Mouse (Mus musculus) small intestine, adult 2 months (tissue): ENCODE measurements around the gene Cdc42ep4. TPM values are rescaled to one million over a fixed set of nuclear protein-coding genes. Genes with fewer than 3 reads are reported as not detected.

ENCODE experiments used
- H3K27ac ChIP-seq: fragments of 200-500 bp; 2 replicates; pipeline ENCODE4 v1.5.1; 2012; ENCODE audit warnings: low read depth, low read length, control low read depth, inconsistent platforms; ENCODE audit not compliant: insufficient read depth
- H3K27me3 ChIP-seq: fragments of 200-500 bp; 2 replicates; pipeline ENCODE4 v1.6.1; 2012; ENCODE audit warnings: mild to moderate bottlenecking, moderate library complexity, low read length, inconsistent platforms; ENCODE audit not compliant: control insufficient read depth, insufficient read depth
- H3K36me3 ChIP-seq: fragments of 200-500 bp; 2 replicates; pipeline ENCODE4 v1.6.1; 2012; ENCODE audit warnings: mild to moderate bottlenecking, low read length, control low read depth, inconsistent platforms; ENCODE audit not compliant: control insufficient read depth, insufficient read depth
- H3K4me1 ChIP-seq: fragments of 200-500 bp; 2 replicates; pipeline ENCODE4 v1.6.1; 2012; ENCODE audit warnings: low read length, inconsistent platforms, mixed read lengths; ENCODE audit not compliant: control insufficient read depth, insufficient read depth, insufficient read length
- H3K4me3 ChIP-seq: fragments of 200-500 bp; 2 replicates; pipeline ENCODE4 v1.5.1; 2012; ENCODE audit warnings: low read depth, mild to moderate bottlenecking, control low read depth, inconsistent platforms, low read length, moderate library complexity
- CTCF ChIP-seq: fragments of 200-500 bp; IDR thresholded peaks from 2 replicates; pipeline ENCODE4 v1.5.1; 2012; ENCODE audit warnings: low read depth, mild to moderate bottlenecking, control low read depth, inconsistent platforms, low read length, moderate library complexity, mixed read lengths; ENCODE audit not compliant: insufficient replicate concordance, insufficient read length; ENCODE audit errors: extremely low read depth
- POLR2A ChIP-seq: fragments of 200-500 bp; IDR thresholded peaks from 2 replicates; pipeline ENCODE4 v1.6.1; 2012; ENCODE audit warnings: low read depth, mild to moderate bottlenecking, control low read depth, inconsistent platforms, low read length, moderate library complexity
- WGBS: fragments of 180-500 bp; shearing (Covaris S2); methylation state at CpG from one replicate; pipeline ENCODE4 v1.1.7; 2018; 5-methylcytosine and 5-hydroxymethylcytosine counted together
- polyA plus RNA-seq: library from polyadenylated mRNA; depleted of rRNA; stranded (reverse); fragments of >200 nt; gene quantifications from 2 replicates; pipeline ENCODE4 v1.2.3, GENCODE M21; 2012

The Cdc42ep4 gene
- polyA plus RNA-seq, 1 experiment = 41.4 TPM

DNA sequence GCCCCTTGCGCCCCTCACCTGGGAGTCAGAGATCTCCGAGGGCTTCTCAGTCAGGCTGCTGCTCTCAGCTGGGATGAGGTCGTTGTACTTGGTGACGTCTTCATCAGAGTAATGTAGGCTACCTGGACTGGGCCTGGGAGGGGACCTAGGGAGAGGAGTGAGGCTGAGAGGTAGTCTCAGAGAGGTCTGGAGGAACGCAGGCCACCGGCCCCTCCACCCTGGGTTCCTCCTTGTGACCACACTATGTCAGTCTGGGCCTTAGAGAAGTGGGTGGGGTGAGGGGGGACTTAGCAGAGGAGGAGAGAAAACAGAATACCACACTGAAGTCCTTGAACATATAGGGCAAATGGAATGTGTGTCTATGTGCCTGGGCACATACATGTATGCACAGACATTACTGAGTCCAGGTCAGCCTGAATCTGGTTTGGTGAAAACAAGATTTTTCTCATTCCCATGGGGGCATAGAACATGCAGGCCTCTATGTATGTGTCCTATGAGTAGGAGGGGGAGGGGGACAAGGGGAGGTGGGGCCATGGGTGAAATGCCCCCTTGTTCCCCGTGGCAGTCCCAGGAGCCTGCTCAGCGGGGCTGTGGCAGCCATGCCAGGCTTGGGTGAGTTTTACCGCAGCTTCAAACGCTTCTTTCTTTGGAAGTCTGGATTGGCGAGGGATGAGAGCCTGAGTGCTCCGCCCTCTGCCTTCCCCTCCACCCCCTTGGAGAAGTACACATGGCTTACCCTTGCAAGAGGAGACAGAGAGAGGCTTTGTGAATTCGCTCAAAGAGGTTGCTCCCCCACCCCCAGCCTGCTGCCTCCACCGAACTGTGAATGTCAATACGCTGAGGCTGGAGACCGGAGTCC lies 39.9 kb upstream of the Cdc42ep4 start:
- H3K4me1 ChIP-seq = peaks cover 4% of the 10 kb centered on the region; the same call in 1 of the 2 replicates
- TF ChIP-seq POLR2A = no peak
- TF ChIP-seq CTCF = no peak
- H3K27ac ChIP-seq = no peak overlapping the region
- H3K4me3 ChIP-seq = no peak overlapping the region
- H3K27me3 ChIP-seq = no peaks in the 10 kb centered on the region
- WGBS = 82% methylated on average over 16 of the region's 16 CpGs
- H3K36me3 ChIP-seq = no peaks in the 10 kb centered on the region

DNA sequence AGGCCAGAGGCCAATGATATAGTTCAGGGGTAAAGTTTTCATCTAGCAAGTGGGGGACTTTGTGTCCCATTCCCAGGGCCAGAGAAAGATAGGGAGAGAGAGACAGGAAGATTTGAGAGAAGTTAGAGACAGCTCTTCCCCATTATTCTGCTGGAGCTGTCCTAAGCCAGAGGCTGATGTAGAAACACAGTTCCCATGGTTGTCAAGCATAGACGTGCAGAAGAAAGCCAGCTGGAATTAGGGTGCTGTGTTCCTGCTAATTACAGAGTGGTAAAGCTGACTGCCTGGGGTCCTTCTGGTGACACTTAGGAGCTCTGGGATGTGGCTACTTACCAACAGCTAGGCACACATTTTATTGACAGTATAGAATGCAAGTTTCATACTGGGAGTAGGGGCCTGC lies 37.4 kb upstream of the Cdc42ep4 start:
- TF ChIP-seq CTCF = no peak
- no peak for TF ChIP-seq POLR2A
- H3K4me1 ChIP-seq = peaks cover 4% of the 10 kb centered on the region; the same call in 1 of the 2 replicates
- H3K27ac ChIP-seq = peak overlapping the region; percentile 30; the same call in 1 of the 2 replicates
- H3K36me3 ChIP-seq = no peaks in the 10 kb centered on the region
- 50% methylated on average over 1 of the region's 1 CpGs for WGBS
- no peak overlapping the region for H3K4me3 ChIP-seq
- no peaks in the 10 kb centered on the region for H3K27me3 ChIP-seq

DNA sequence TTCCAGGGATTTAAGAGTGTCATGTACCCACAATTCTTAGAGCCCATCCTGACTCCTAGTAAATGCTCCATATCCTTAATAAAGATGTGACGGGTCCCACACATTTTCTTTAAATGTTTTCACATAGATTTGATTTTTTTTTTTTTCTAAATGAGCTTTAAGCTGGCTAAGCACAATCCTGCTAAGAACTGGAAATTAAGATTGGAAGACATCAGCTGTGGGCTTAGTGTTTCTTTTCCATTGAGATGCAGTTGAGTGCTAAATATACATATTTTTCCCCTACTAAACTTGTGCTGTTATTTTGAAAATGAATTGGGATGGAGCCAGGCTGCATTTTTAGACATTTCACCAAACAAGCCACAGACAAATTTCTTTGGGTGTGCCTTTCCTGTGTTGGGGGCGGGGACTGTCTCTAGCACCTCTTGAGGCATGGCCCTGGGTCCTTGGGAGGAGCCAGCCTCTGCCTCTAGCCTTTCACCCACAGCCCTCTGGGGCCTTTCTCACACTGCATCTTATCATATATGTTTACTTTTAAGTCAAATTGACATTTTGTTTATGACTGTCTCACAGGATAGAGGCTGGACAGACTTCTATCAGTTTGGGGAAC lies 36.6 kb upstream of the Cdc42ep4 start:
- Histone ChIP-seq H3K36me3 (no peaks in the 10 kb centered on the region), H3K4me3 (no peak overlapping the region), H3K4me1 (peaks cover 4% of the 10 kb centered on the region; the same call in 1 of the 2 replicates), H3K27ac (no peak overlapping the region), H3K27me3 (no peaks in the 10 kb centered on the region)
- no peak for TF ChIP-seq POLR2A
- TF ChIP-seq CTCF = no peak
- WGBS = 71% methylated on average over 2 of the region's 2 CpGs

DNA sequence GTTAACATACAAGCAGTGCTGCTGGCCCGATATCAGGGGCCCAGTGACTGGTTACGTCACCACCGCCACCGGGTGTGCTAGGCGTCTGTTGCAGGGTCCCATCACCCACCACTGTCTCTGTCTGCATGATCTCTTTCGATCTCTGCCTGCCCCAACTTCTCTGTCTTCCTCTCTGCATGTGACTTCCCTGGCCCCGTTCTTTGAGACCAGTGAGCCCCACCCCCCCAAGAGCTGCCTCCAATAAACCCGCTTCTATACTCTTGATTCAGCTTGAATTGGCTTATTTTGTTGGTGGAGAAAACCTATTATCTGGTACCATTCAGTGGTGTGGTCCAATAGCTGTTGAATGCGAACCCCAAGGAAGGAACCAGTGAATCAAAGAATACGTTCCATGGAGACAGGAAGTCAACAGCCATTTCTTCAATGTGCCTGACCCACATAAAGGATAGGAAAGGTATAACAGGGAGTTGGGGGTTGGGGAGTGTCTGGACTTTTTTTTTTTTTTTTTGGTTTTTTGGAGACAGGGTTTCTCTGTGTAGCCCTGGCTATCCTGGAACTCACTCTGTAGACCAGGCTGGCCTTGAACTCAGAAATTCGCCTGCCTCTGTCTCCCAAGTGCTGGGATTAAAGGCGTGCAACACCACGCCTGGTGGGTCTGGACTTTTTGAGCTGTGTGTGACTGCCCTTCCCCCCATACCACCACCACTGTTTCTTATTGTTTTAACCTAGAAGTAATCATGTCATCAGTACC lies 35.9 kb upstream of the Cdc42ep4 start:
- no peaks in the 10 kb centered on the region for H3K36me3 ChIP-seq
- peaks cover 4% of the 10 kb centered on the region; the same call in 1 of the 2 replicates for H3K4me1 ChIP-seq
- no peak overlapping the region for H3K4me3 ChIP-seq
- TF ChIP-seq POLR2A (no peak), CTCF (no peak)
- 82% methylated on average over 13 of the region's 13 CpGs for WGBS
- no peak overlapping the region for H3K27ac ChIP-seq
- no peaks in the 10 kb centered on the region for H3K27me3 ChIP-seq

DNA sequence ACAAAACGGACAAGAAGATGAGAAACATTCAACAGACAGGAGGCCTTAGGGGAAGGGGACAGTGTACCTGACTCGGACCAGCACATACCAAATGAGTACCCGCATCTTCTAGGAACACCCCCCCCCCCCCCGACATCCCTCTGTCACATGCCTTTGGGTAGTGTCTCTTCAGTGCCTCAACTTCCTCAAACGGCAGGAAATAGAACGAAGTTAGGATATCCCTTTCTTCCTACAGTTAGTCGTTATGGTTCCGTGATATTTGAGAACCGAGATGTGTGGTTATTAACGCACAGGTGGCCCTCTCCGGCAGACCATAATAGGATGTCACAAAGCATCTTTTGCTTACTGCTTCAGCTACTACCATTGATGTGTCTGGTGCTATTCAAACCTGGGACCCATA lies 35.3 kb upstream of the Cdc42ep4 start:
- WGBS = 83% methylated on average over 11 of the region's 11 CpGs
- H3K27ac ChIP-seq = no peak overlapping the region
- no peaks in the 10 kb centered on the region for H3K27me3 ChIP-seq
- no peaks in the 10 kb centered on the region for H3K36me3 ChIP-seq
- no peak overlapping the region for H3K4me3 ChIP-seq
- H3K4me1 ChIP-seq = peaks cover 4% of the 10 kb centered on the region; the same call in 1 of the 2 replicates
- TF ChIP-seq CTCF = no peak

DNA sequence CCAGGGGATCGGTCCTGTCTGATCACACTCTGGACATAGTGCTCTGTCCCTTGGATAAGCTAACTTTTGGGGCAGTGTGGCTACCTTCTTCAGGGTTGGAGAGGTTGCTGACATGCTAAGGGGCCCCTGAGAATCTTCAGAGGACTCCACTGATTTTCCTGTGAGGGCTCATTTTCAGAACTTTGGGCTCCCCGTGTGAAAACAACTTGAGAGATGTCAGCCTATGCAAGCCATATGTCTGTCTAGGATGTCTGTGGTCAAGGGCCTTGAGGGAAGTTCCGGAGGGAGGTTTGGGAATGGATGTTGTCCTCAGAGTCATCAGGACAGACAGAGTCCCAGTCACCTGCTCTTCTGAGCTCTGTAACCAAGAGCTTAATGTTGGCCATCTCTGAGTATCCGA lies 34.7 kb upstream of the Cdc42ep4 start:
- Histone ChIP-seq H3K27ac (peak overlapping the region; percentile 43; the same call in 1 of the 2 replicates), H3K27me3 (no peaks in the 10 kb centered on the region), H3K4me1 (peaks cover 4% of the 10 kb centered on the region; the same call in 1 of the 2 replicates), H3K36me3 (no peaks in the 10 kb centered on the region), H3K4me3 (no peak overlapping the region)
- WGBS = 76% methylated on average over 4 of the region's 4 CpGs
- TF ChIP-seq CTCF (no peak), POLR2A (no peak)
